Mouse (Mus musculus) liver, adult 2 months (tissue): ENCODE measurements at regions not wholly inside any gene's neighbourhood (a gene's known extent, or its start where the extent isn't known, plus 50 kb on each side); places are given as distances from the start of the nearest gene placed in this dataset.

ENCODE experiments used
- DNase-seq: peaks from one replicate; pipeline ENCODE4 v3.0.0-alpha.2; 2011; ENCODE audit warnings: low read depth, low spot score; ENCODE audit errors: extremely low read depth
- H3K27ac ChIP-seq: fragments of 200-500 bp; replicated peaks from 2 replicates; pipeline ENCODE4 v1.5.1; 2012; ENCODE audit warnings: low read depth, mild to moderate bottlenecking, control low read depth, inconsistent platforms, low read length; ENCODE audit not compliant: insufficient read depth
- H3K27me3 ChIP-seq: fragments of 200-500 bp; 2 replicates; pipeline ENCODE4 v1.6.1; 2012; ENCODE audit warnings: mild to moderate bottlenecking, moderate library complexity, low read length, inconsistent platforms; ENCODE audit not compliant: control insufficient read depth, insufficient read depth
- H3K36me3 ChIP-seq: fragments of 200-500 bp; 2 replicates; pipeline ENCODE4 v1.6.1; 2012; ENCODE audit warnings: low read length, inconsistent platforms; ENCODE audit not compliant: control insufficient read depth, insufficient read depth
- H3K4me1 ChIP-seq: fragments of 200-500 bp; 2 replicates; pipeline ENCODE4 v1.6.1; 2011; ENCODE audit warnings: low read length; ENCODE audit not compliant: control insufficient read depth, insufficient read depth
- H3K4me3 ChIP-seq: fragments of 200-500 bp; 2 replicates; pipeline ENCODE4 v1.5.1; 2011; ENCODE audit warnings: low read depth, mild to moderate bottlenecking, control low read depth, low read length, moderate library complexity; ENCODE audit not compliant: insufficient read depth
- H3K79me2 ChIP-seq: fragments of 200-500 bp; 2 replicates; pipeline ENCODE4 v1.6.1; 2012; ENCODE audit warnings: inconsistent platforms, mild to moderate bottlenecking, low read length, moderate library complexity; ENCODE audit not compliant: control insufficient read depth, insufficient read depth
- H3K9ac ChIP-seq: fragments of 200-500 bp; 2 replicates; pipeline ENCODE4 v1.6.1; 2012; ENCODE audit warnings: low read depth, mild to moderate bottlenecking, control low read depth, inconsistent platforms, low read length
- CTCF ChIP-seq: fragments of 200-500 bp; IDR thresholded peaks from 2 replicates; pipeline ENCODE4 v1.5.1; 2011; ENCODE audit warnings: low read depth, low read length, control low read depth
- POLR2A ChIP-seq: fragments of 200-500 bp; IDR thresholded peaks from 2 replicates; pipeline ENCODE4 v1.6.1; 2011; ENCODE audit warnings: low read length, control low read depth; ENCODE audit not compliant: insufficient read depth; ENCODE audit errors: extremely low read depth
- WGBS: fragments of 180-500 bp; shearing (Covaris S2); methylation state at CpG from one replicate; pipeline ENCODE4 v1.1.7; 2018; 5-methylcytosine and 5-hydroxymethylcytosine counted together

GRCm38 (mm10) chr12:86818201-86818600 lies 66.4 kb downstream of the Irf2bpl start:
- Histone ChIP-seq H3K27ac (no peak overlapping the region), H3K9ac (no peak overlapping the region), H3K4me3 (no peak overlapping the region), H3K4me1 (peaks cover 5% of the 10 kb centered on the region), H3K27me3 (no peaks in the 10 kb centered on the region), H3K79me2 (no peaks in the 10 kb centered on the region), H3K36me3 (no peaks in the 10 kb centered on the region)
- no peak for DNase-seq
- TF ChIP-seq POLR2A (no peak), CTCF (no peak)
- WGBS, result 64% methylated on average over 2 of the region's 2 CpGs

DNA sequence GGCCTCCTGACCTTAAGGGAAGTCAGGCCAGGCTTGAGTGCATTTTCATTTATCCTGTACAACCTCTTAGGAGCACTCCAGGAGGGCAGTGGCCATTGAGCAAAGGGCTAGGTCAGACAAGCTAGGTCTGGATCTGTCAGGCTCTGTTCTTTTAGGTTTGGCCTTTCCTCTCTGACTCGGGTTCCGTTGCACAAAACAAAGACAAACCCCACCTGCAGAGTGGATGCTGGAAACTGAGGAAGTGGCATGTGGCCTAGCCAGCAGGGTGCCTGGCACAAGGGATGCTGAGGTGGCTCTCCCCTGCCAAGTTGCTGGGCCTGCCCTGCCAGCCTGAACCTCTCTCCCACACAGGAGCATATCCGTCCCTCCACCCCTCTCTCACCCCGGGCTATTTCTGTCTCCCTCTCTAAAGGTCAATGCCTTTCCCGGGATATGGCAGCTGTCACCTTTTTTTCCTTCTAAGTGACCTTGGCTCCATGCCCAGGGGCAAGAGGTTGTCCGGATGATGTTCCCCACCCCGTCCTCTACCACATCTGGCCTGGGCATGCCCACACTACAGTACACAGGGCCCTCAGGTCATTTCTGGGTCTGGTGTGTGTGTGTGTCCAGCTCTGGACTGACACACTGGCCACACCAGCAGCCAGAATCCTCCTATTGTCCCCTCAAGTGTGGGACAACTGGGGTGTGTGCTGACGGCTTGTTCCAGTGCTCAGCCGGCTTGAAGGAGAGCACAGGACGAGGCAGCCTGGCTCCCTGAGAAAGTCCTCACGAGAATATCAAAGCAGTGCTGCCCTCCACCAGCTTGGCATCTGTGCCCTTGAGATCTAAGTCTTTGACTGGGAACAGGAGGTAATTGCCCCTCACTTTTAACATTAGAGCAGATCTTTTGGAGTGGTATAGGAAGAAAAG lies 67.6 kb downstream of the Irf2bpl start:
- no peak overlapping the region for H3K4me3 ChIP-seq
- no peaks in the 10 kb centered on the region for H3K79me2 ChIP-seq
- H3K36me3 ChIP-seq, result no peaks in the 10 kb centered on the region
- TF ChIP-seq CTCF (no peak), POLR2A (no peak)
- DNase-seq, result peak; percentile 68
- no peak overlapping the region for H3K9ac ChIP-seq
- no peaks in the 10 kb centered on the region for H3K27me3 ChIP-seq
- no peak overlapping the region; the same call in 1 of the 2 replicates for H3K27ac ChIP-seq
- H3K4me1 ChIP-seq, result peaks cover 5% of the 10 kb centered on the region
- WGBS, result 29% methylated on average over 11 of the region's 11 CpGs

DNA sequence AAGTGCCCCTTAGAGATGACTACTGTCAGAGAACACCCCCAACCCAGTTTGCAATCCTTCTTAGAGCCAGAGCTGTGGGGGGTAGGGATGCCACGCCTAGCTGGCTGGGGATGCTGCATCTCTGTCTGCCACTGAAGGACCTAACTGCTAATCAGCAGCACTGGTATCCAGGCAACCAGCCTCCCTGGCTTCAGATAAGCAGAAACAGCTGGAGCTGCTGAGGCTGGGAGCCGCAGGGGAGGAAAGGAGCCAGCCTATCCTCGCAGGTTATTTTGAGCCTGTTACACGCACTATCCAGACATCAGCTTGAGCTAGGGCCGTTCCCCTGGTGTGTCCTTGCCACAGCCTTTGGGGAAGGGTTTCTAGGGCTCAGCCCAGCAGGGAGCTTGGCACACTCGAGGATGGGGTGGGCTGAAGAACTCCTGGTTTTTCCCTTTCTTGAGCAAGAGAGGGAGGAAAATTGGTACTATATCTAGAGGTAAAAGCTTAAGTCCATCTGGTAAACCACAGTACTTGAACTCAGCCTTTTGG lies 68.4 kb downstream of the Irf2bpl start:
- DNase-seq, result no peak
- H3K36me3 ChIP-seq, result no peaks in the 10 kb centered on the region
- H3K4me3 ChIP-seq, result no peak overlapping the region
- no peak overlapping the region for H3K9ac ChIP-seq
- H3K27me3 ChIP-seq, result no peaks in the 10 kb centered on the region
- peaks cover 5% of the 10 kb centered on the region for H3K4me1 ChIP-seq
- no peak for TF ChIP-seq POLR2A
- TF ChIP-seq CTCF, result no peak
- no peaks in the 10 kb centered on the region for H3K79me2 ChIP-seq
- H3K27ac ChIP-seq, result no peak overlapping the region
- 83% methylated on average over 6 of the region's 6 CpGs for WGBS

DNA sequence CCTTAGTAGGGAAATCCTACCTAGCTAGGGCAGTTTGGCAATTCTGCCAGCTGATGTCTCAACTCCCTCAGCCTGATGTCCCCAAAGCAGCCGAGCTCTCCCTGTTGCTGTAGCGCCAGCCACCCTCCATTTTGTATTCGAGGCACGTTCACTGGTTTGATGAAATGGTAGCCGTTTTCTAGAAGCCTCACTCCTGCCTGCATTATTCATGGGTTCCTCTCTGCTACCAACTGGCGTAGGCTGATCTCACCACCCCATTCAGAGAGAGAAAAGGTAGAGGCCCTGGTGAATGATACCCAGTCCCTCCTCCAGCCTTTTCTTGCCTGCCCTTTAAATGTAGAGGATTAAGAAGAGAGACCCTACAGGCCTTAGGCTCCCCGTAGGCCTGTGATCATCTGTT lies 69.9 kb downstream of the Irf2bpl start:
- DNase-seq, result no peak
- Histone ChIP-seq H3K27me3 (no peaks in the 10 kb centered on the region), H3K4me1 (peaks cover 5% of the 10 kb centered on the region), H3K9ac (no peak overlapping the region), H3K27ac (no peak overlapping the region), H3K4me3 (no peak overlapping the region), H3K79me2 (no peaks in the 10 kb centered on the region), H3K36me3 (no peaks in the 10 kb centered on the region)
- WGBS, result 96% methylated on average over 7 of the region's 7 CpGs
- TF ChIP-seq CTCF (no peak), POLR2A (no peak)
